Mouse (Mus musculus) liver, postnatal 0 days (tissue): ENCODE measurements around the gene Tcf21.

ENCODE experiments used
- CTCF ChIP-seq: sonication (generic); IDR thresholded peaks from 2 replicates; pipeline ENCODE4 v1.5.1; 2016; ENCODE audit warnings: antibody characterized with exemption, low read depth
- EP300 ChIP-seq: IDR thresholded peaks from 2 replicates; pipeline ENCODE4 v1.6.1; 2016; ENCODE audit warnings: antibody characterized with exemption, low read depth, mild to moderate bottlenecking

DNA sequence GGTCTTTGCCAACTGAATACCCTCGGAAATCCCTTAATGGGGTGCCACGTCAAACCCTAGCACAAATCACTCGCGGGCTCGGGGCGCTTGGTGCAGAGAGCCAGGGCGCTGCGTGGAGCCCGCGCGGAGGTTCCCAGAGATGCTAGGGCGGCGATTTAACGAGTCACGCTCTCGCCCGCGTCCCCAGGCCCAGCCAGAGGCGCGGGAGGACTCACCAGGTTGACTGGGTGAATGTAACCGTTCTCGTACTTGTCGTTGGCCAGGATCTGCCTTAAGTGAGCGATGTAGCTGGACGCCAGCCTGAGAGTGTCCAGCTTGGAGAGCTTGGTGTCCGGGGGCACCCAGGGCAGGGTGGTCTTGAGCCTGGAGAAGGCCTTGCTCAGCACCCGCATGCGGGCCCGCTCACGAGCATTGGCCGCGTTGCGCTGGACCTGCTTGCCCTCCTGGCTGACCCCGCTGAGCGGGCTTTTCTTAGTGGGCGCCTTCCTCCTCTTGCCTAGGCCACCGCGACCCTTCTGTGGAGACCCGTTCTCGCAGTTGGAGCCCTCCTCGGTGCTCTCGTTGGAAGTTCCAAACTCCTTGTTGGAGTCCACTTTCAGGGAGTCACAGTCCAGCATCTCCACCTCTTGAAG lies 619 bp downstream of the Tcf21 start:
- TF ChIP-seq CTCF (no peak), EP300 (no peak)
